Mouse (Mus musculus): ENCODE data around the gene Igtp. TPM values are rescaled to one million over a fixed set of nuclear protein-coding genes. Genes with fewer than 3 reads are reported as not detected.
"Not testable (repeated sequence)": the region's sequence is repeated elsewhere in the genome, so short reads cannot be mapped to it uniquely, and the experiment has no call there.

The Igtp gene
- polyA plus RNA-seq, 1 experiment, result 18.6 TPM

- H3K4me1 ChIP-seq (ENCODE audit: control insufficient read depth, insufficient read depth, low read length), result peaks cover 4% of the 10 kb centered on the region; the same call in 1 of the 2 replicates
- TF ChIP-seq CTCF (conservative IDR thresholded peaks at IDR 0.05; ENCODE audit: insufficient read depth, insufficient read length, low read depth, low read length) (no peak), POLR2A (IDR thresholded peaks at IDR 0.05; ENCODE audit: low read depth, low read length) (peak; percentile 43)
- H3K27ac ChIP-seq (ENCODE audit: insufficient read depth, low read depth, low read length), result peak within 1 kb of the TSS; percentile 72; the same call in 1 of the 2 replicates
Observed at GRCm38 (mm10) chr11:58171459-58172091, 27.8 kb upstream of the Igtp start, which contains the start of gene Mrpl22. Gene Mrpl22, plus strand, starts transcription at chr11:58171661.

GRCm38 (mm10) chr11:58179563-58179962 lies 19.8 kb upstream of the Igtp start:
- DNase-seq, result peak; percentile 90
- Histone ChIP-seq H3K36me3 (ENCODE audit: control insufficient read depth, insufficient read depth, low read length) (no peaks in the 10 kb centered on the region; the same call in 1 of the 2 replicates), H3K4me1 (ENCODE audit: control insufficient read depth, insufficient read depth, low read length) (no peaks in the 10 kb centered on the region; the same call in 1 of the 2 replicates), H3K27ac (ENCODE audit: insufficient read depth, low read depth, low read length) (no peak overlapping the region), H3K27me3 (replicated peaks; ENCODE audit: control insufficient read depth, insufficient read depth, low read length) (no peaks in the 10 kb centered on the region), H3K4me3 (ENCODE audit: insufficient read depth, low read depth, low read length) (no peak overlapping the region)
- no peak for TF ChIP-seq POLR2A (IDR thresholded peaks at IDR 0.05; ENCODE audit: low read depth, low read length)
- peak; percentile 65 for TF ChIP-seq CTCF (conservative IDR thresholded peaks at IDR 0.05; ENCODE audit: insufficient read depth, insufficient read length, low read depth, low read length)
- 18% methylated on average over 3 of the region's 3 CpGs for WGBS

More at GRCm38 (mm10) chr11:58171459-58172091, 27.8 kb upstream of the Igtp start, which contains the start of gene Mrpl22:
- DNase-seq, result peak; percentile 99
- WGBS, result under 1% methylated on average over 34 of the region's 34 CpGs
- Histone ChIP-seq H3K4me3 (ENCODE audit: insufficient read depth, low read depth, low read length) (peak within 1 kb of the TSS; percentile 100), H3K36me3 (ENCODE audit: control insufficient read depth, insufficient read depth, low read length) (no peaks in the 10 kb centered on the region; the same call in 1 of the 2 replicates), H3K27me3 (replicated peaks; ENCODE audit: control insufficient read depth, insufficient read depth, low read length) (no peaks in the 10 kb centered on the region)

- not testable (repeated sequence) for H3K27ac ChIP-seq (ENCODE audit: insufficient read depth, low read depth, low read length); H3K36me3 ChIP-seq (ENCODE audit: control insufficient read depth, insufficient read depth, low read length); H3K4me3 ChIP-seq (ENCODE audit: insufficient read depth, low read depth, low read length); DNase-seq; H3K27me3 ChIP-seq (replicated peaks; ENCODE audit: control insufficient read depth, insufficient read depth, low read length); H3K4me1 ChIP-seq (ENCODE audit: control insufficient read depth, insufficient read depth, low read length)
- whole genome bisulfite sequencing, result 85% methylated on average over 6 of the region's 6 CpGs
Observed at GRCm38 (mm10) chr11:58179986-58180385, 19.4 kb upstream of the Igtp start.

- Histone ChIP-seq H3K27ac (ENCODE audit: insufficient read depth, low read depth, low read length) (no peak overlapping the region), H3K36me3 (ENCODE audit: control insufficient read depth, insufficient read depth, low read length) (no peaks in the 10 kb centered on the region), H3K4me1 (ENCODE audit: control insufficient read depth, insufficient read depth, low read length) (no peaks in the 10 kb centered on the region; the same call in 1 of the 2 replicates), H3K4me3 (ENCODE audit: insufficient read depth, low read depth, low read length) (no peak overlapping the region), H3K27me3 (replicated peaks; ENCODE audit: control insufficient read depth, insufficient read depth, low read length) (no peaks in the 10 kb centered on the region)
- WGBS, result 62% methylated on average over 7 of the region's 7 CpGs
- peak; percentile 80 for DNase-seq
- TF ChIP-seq CTCF (conservative IDR thresholded peaks at IDR 0.05; ENCODE audit: insufficient read depth, insufficient read length, low read depth, low read length) (no peak), POLR2A (IDR thresholded peaks at IDR 0.05; ENCODE audit: low read depth, low read length) (no peak)
Observed at GRCm38 (mm10) chr11:58180756-58181155, 18.6 kb upstream of the Igtp start.

GRCm38 (mm10) chr11:58183579-58183978 lies 15.8 kb upstream of the Igtp start:
- Histone ChIP-seq H3K4me3 (ENCODE audit: insufficient read depth, low read depth, low read length) (no peak overlapping the region), H3K27me3 (replicated peaks; ENCODE audit: control insufficient read depth, insufficient read depth, low read length) (no peaks in the 10 kb centered on the region), H3K4me1 (ENCODE audit: control insufficient read depth, insufficient read depth, low read length) (no peaks in the 10 kb centered on the region; the same call in 1 of the 2 replicates), H3K36me3 (ENCODE audit: control insufficient read depth, insufficient read depth, low read length) (no peaks in the 10 kb centered on the region), H3K27ac (ENCODE audit: insufficient read depth, low read depth, low read length) (no peak overlapping the region)
- peak; percentile 21 for DNase-seq
- WGBS, result 72% methylated on average over 3 of the region's 3 CpGs
- TF ChIP-seq CTCF (conservative IDR thresholded peaks at IDR 0.05; ENCODE audit: insufficient read depth, insufficient read length, low read depth, low read length) (no peak), POLR2A (IDR thresholded peaks at IDR 0.05; ENCODE audit: low read depth, low read length) (no peak)

- Histone ChIP-seq H3K27ac (ENCODE audit: insufficient read depth, low read depth, low read length) (no peak overlapping the region), H3K36me3 (ENCODE audit: control insufficient read depth, insufficient read depth, low read length) (no peaks in the 10 kb centered on the region), H3K4me3 (ENCODE audit: insufficient read depth, low read depth, low read length) (no peak overlapping the region), H3K4me1 (ENCODE audit: control insufficient read depth, insufficient read depth, low read length) (peaks cover 4% of the 10 kb centered on the region; the same call in 1 of the 2 replicates), H3K27me3 (replicated peaks; ENCODE audit: control insufficient read depth, insufficient read depth, low read length) (no peaks in the 10 kb centered on the region)
- no peak for DNase-seq
- 87% methylated on average over 6 of the region's 6 CpGs for WGBS
- TF ChIP-seq POLR2A (IDR thresholded peaks at IDR 0.05; ENCODE audit: low read depth, low read length) (no peak), CTCF (conservative IDR thresholded peaks at IDR 0.05; ENCODE audit: insufficient read depth, insufficient read length, low read depth, low read length) (no peak)
Observed at GRCm38 (mm10) chr11:58189675-58190074, 9.7 kb upstream of the Igtp start.

- Histone ChIP-seq H3K36me3 (ENCODE audit: control insufficient read depth, insufficient read depth, low read length) (no peaks in the 10 kb centered on the region), H3K27me3 (replicated peaks; ENCODE audit: control insufficient read depth, insufficient read depth, low read length) (no peaks in the 10 kb centered on the region), H3K4me1 (ENCODE audit: control insufficient read depth, insufficient read depth, low read length) (peaks cover 4% of the 10 kb centered on the region; the same call in 1 of the 2 replicates), H3K27ac (ENCODE audit: insufficient read depth, low read depth, low read length) (peak overlapping the region; percentile 6; the same call in 1 of the 2 replicates), H3K4me3 (ENCODE audit: insufficient read depth, low read depth, low read length) (no peak overlapping the region)
- TF ChIP-seq POLR2A (IDR thresholded peaks at IDR 0.05; ENCODE audit: low read depth, low read length) (no peak), CTCF (conservative IDR thresholded peaks at IDR 0.05; ENCODE audit: insufficient read depth, insufficient read length, low read depth, low read length) (no peak)
- WGBS, result 52% methylated on average over 3 of the region's 3 CpGs
- no peak for DNase-seq
Observed at GRCm38 (mm10) chr11:58193326-58193725, 6.0 kb upstream of the Igtp start.
